Mouse (Mus musculus) lung, adult 2 months (tissue): ENCODE measurements around the gene Zfp385c. TPM values are rescaled to one million over a fixed set of nuclear protein-coding genes. Genes with fewer than 3 reads are reported as not detected.

ENCODE experiments used
- DNase-seq: peaks from one replicate; pipeline ENCODE4 v3.0.0; 2022
- H3K4me1 ChIP-seq: fragments of 200-500 bp; 2 replicates; pipeline ENCODE4 v1.6.1; 2011; ENCODE audit warnings: low read length; ENCODE audit not compliant: control insufficient read depth, insufficient read depth
- H3K4me3 ChIP-seq: fragments of 200-500 bp; replicated peaks from 2 replicates; pipeline ENCODE3; 2011; ENCODE audit warnings: low read depth, mild to moderate bottlenecking, control low read depth, low read length; ENCODE audit errors: extremely low read depth
- CTCF ChIP-seq: fragments of 200-500 bp; IDR thresholded peaks from 2 replicates; pipeline ENCODE4 v1.5.1; 2011; ENCODE audit warnings: mild to moderate bottlenecking, low read length, control low read depth; ENCODE audit not compliant: insufficient read depth
- POLR2A ChIP-seq: fragments of 200-500 bp; IDR thresholded peaks from 2 replicates; pipeline ENCODE4 v1.6.1; 2011; ENCODE audit warnings: low read depth, mild to moderate bottlenecking, control low read depth, low read length, borderline replicate concordance; ENCODE audit errors: extremely low read depth
- WGBS: fragments of 180-500 bp; shearing (Covaris S2); methylation state at CpG from one replicate; pipeline ENCODE4 v1.1.7; 2018; 5-methylcytosine and 5-hydroxymethylcytosine counted together
- polyA plus RNA-seq: library from polyadenylated mRNA; depleted of rRNA; stranded (reverse); fragments of >200 nt; gene quantifications from 2 replicates; pipeline ENCODE4 v1.2.3, GENCODE M21; 2012

Zfp385c gene
- polyA plus RNA-seq, 1 experiment, result 4.9 TPM

GRCm38 (mm10) chr11:100719893-100720292 lies 27.6 kb upstream of the Zfp385c start:
- peaks cover 31% of the 10 kb centered on the region for H3K4me1 ChIP-seq
- no peak for DNase-seq
- 67% methylated on average over 11 of the region's 11 CpGs for WGBS

DNA sequence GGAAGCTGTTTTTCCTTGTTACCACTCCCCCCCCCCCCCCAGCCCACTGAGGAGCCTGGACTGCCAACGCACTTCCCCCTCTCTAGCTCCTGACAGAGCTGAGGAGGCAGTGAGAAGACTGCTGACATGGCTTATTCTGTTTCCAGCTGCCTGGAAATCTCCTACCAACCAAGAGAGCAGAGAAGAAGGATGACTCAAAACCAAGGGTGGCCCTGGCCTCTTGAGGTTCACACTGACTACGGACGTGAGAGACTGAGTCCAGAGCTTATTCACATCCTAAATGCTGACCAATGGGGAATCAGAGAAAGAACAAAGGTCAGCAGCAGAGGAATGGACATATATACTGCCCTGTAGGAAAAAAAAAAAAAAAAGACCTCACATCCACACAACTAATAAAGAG lies 27.1 kb upstream of the Zfp385c start:
- Histone ChIP-seq H3K4me3 (no peak overlapping the region), H3K4me1 (peaks cover 30% of the 10 kb centered on the region)
- no peak for DNase-seq
- TF ChIP-seq POLR2A (no peak), CTCF (no peak)
- 75% methylated on average over 3 of the region's 3 CpGs for WGBS

More at GRCm38 (mm10) chr11:100719893-100720292, 27.6 kb upstream of the Zfp385c start:
- H3K4me3 ChIP-seq, result no peak overlapping the region
- TF ChIP-seq POLR2A, result no peak
- no peak for TF ChIP-seq CTCF

DNA sequence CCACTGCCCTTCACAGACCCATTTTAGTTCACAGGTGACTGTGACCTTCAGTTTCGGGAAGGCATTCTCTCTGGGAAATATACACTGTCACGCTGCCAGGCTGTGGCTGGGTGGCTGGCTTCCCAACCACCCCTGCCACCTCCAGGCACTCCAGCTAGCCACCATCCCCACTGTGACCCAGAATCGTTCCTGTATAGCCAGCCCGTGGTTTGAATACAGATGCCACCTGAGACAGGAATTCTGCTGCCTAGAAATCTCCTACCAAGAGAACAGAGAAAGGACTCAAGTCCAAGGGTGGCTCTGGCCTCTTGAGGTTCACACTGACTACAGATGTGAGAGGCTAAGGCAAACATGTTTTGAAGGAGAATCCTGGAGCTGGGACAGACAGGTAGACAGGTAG lies 26.6 kb upstream of the Zfp385c start:
- H3K4me1 ChIP-seq, result peaks cover 30% of the 10 kb centered on the region
- 82% methylated on average over 4 of the region's 4 CpGs for WGBS
- H3K4me3 ChIP-seq, result no peak overlapping the region
- DNase-seq, result no peak
- TF ChIP-seq CTCF (no peak), POLR2A (no peak)

- no peak overlapping the region for H3K4me3 ChIP-seq
Observed at GRCm38 (mm10) chr11:100718462-100718861, 26.2 kb upstream of the Zfp385c start.

GRCm38 (mm10) chr11:100716649-100717048 lies 24.4 kb upstream of the Zfp385c start:
- DNase-seq, result no peak
- Histone ChIP-seq H3K4me1 (peaks cover 30% of the 10 kb centered on the region), H3K4me3 (no peak overlapping the region)
- TF ChIP-seq CTCF (no peak), POLR2A (no peak)
- WGBS, result 74% methylated on average over 3 of the region's 3 CpGs

More at GRCm38 (mm10) chr11:100718462-100718861, 26.2 kb upstream of the Zfp385c start:
- peaks cover 30% of the 10 kb centered on the region for H3K4me1 ChIP-seq
- TF ChIP-seq CTCF (no peak), POLR2A (no peak)
- 94% methylated on average over 7 of the region's 7 CpGs for WGBS
- DNase-seq, result no peak

- Histone ChIP-seq H3K4me1 (peaks cover 19% of the 10 kb centered on the region), H3K4me3 (no peak overlapping the region)
- WGBS, result 94% methylated on average over 6 of the region's 6 CpGs
- TF ChIP-seq CTCF (no peak), POLR2A (no peak)
- DNase-seq, result no peak
Observed at GRCm38 (mm10) chr11:100714948-100715347, 22.7 kb upstream of the Zfp385c start.

GRCm38 (mm10) chr11:100714534-100714915 lies 22.3 kb upstream of the Zfp385c start:
- Histone ChIP-seq H3K4me1 (peaks cover 16% of the 10 kb centered on the region), H3K4me3 (no peak overlapping the region)
- peak; percentile 75 for DNase-seq
- 40% methylated on average over 6 of the region's 6 CpGs for WGBS
- TF ChIP-seq POLR2A (no peak), CTCF (peak; percentile 90)

- TF ChIP-seq POLR2A (peak; percentile 76; the same call in 1 of the 2 replicates), CTCF (no peak)
- Histone ChIP-seq H3K4me1 (peaks cover 16% of the 10 kb centered on the region), H3K4me3 (peak within 1 kb of the TSS; percentile 56)
- 6% methylated on average over 38 of the region's 38 CpGs for WGBS
- peak; percentile 67 for DNase-seq
Observed at GRCm38 (mm10) chr11:100713735-100714533, 21.7 kb upstream of the Zfp385c start, which contains the start of gene Hspb9. Gene Hspb9 (plus strand): TSS chr11:100713850.

- TF ChIP-seq POLR2A (no peak), CTCF (no peak)
- WGBS, result 63% methylated on average over 4 of the region's 4 CpGs
- H3K4me3 ChIP-seq, result no peak overlapping the region
- peaks cover 16% of the 10 kb centered on the region for H3K4me1 ChIP-seq
- no peak for DNase-seq
Observed at GRCm38 (mm10) chr11:100713174-100713573, 20.9 kb upstream of the Zfp385c start.

DNA sequence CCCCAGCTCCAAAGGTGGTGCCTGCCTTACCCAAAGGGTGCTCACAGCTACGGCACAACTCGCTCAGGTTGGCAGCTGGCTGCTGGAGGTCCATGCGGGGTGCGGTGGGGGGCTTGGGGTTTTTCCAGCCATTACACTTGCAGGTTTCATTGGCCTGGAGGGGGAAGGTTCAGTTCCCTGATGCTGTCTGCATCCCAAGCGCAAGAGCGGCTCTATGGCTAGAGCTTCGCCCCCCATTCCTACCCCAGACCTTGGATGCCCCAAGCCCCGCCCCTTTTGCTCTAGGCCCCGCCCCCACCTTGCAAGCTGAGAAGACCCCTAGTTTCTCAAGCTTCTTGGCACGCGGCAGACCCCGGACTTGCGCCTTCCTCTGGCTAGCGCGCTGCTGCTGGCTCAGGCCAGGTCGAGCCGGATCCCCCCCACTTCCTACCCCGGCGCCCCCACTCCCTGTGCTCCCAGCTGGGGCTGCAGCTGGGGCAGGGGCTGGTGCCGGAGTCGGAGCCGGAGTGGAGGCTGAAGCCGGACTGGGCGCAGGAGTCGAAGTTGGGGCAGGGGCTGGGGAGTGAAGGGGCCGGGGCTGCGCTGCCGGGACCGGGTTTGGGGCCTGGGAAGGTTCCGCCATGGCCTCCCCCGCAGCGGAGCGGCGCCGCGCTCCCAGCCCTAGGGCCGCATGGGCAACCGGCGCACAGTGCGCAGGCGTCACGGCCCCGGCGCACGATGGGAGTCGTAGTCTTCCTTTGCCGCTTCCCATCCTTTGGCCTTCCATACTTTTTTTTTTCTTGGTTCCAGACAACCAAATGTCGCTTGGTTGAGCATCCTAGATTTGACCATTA lies 19.7 kb upstream of the Zfp385c start, which contains the start of gene Kat2a:
Gene Kat2a, minus strand, starts transcription at position 683 of the 833 bp plus-strand sequence.
- TF ChIP-seq CTCF (no peak), POLR2A (peak; percentile 57; the same call in 1 of the 2 replicates)
- WGBS, result 2% methylated on average over 48 of the region's 48 CpGs
- DNase-seq, result peak; percentile 69
- Histone ChIP-seq H3K4me3 (peak within 1 kb of the TSS; percentile 69), H3K4me1 (peaks cover 16% of the 10 kb centered on the region)
